Mouse (Mus musculus) urinary bladder, postnatal 36 days (tissue): ENCODE results near the gene Ust.

ENCODE experiments used
- DNase-seq, 2 experiments: peaks; one replicate each; pipeline ENCODE4 v3.0.0; 2022; ENCODE audit warnings: low spot score in 2 of 2, mixed read lengths in 1 of 2

Gene Ust

DNA sequence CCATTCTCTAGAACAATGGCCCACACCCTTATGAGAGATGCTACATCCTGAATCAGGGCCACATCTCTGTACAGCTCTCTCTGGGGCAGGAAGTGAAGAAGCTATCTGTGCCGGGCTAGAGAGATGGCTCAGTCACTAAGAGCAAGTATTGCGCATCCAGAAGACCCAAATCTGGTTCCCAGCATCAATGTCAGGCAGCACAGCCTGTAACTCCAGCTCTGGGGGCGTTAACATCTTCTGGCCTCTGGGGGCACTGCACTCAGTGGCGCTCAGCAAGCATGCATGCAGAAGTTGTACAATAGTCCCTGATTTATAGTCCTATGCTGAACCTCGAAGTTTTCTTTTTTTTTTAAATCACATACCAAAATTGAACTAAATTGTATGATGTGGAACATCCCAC lies 341.0 kb downstream of the Ust start:
- DNase-seq = no peak

- DNase-seq = no peak
Observed at GRCm38 (mm10) chr10:8176351-8177053, 342.1 kb downstream of the Ust start.

GRCm38 (mm10) chr10:8176008-8176350 lies 342.6 kb downstream of the Ust start:
- DNase-seq = no peak

- DNase-seq = no peak
Observed at GRCm38 (mm10) chr10:8174697-8175096, 343.9 kb downstream of the Ust start.

- DNase-seq = no peak
Observed at GRCm38 (mm10) chr10:8174230-8174629, 344.4 kb downstream of the Ust start.

DNA sequence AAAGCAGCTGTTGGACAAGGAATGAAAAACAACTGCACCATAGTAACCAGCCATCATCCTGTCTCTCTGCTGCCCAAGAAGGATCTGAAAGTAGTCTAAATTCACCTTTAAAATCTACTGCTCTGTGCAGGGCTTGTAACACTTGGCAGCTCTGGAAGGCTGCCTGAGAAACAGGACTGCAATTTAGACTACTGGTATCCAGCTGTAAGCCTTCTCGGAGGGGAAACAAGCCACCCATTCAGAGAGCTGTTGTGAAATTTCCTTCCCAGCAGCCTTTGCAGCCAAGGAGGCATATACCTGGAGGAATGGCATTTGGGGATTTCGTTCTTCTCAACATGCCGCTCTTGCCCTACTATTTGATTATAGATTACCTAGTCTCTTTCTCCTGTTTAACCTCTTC lies 345.6 kb downstream of the Ust start:
- DNase-seq = no peak

DNA sequence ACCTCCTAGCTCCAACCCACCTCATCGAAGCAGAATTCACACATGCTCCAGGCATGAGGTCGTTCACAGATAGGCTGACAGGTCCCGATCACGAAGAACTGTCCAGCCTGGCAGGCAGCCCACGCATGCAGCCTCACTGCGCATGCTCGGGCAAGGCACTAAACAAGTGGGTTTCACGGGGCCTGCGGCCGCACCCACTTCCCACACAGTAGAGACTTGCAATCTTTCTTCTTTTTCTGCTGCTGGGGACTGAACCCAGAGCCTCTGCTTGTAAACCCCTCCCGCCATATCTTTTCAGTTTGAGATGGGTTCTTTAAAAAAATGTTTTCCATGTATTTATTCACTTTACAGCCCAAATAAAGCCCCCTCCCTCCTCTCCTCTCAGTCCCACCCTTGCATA lies 347.1 kb downstream of the Ust start:
- no peak for DNase-seq
